Mouse (Mus musculus) hindbrain, embryonic 11.5 days (tissue): ENCODE measurements around the gene Clca4b. TPM values are rescaled to one million over a fixed set of nuclear protein-coding genes. Genes with fewer than 3 reads are reported as not detected.

ENCODE experiments used
- polyA plus RNA-seq: library from polyadenylated mRNA; unstranded; fragments of >200 nt; fragmentation: Nextera tagmentation; extraction: Ambion mirVana; gene quantifications from 2 replicates; pipeline ENCODE4 v1.2.1, GENCODE M21; 2014

Clca4b gene
- polyA plus RNA-seq, 1 experiment from 2014 or later, result not detected

Other genes with a start within 250 kb of the Clca4b start
- 108 and 116 TPM in 2 replicates for gene Sh3glb1, start 212.2 kb downstream of the Clca4b start, polyA plus RNA-seq
- 0.06 TPM in 1 of 2 replicates, not detected in the other for gene Clca3a1, start 171.6 kb downstream of the Clca4b start, polyA plus RNA-seq
- gene Clca3a2, start 113.0 kb downstream of the Clca4b start, polyA plus RNA-seq, result 0.29 TPM in 1 of 2 replicates, not detected in the other
- gene Clca3b, start 83.2 kb downstream of the Clca4b start, polyA plus RNA-seq, result not detected in 2 replicates
- 0.08 TPM in 1 of 2 replicates, not detected in the other for gene Clca4a, start 42.5 kb upstream of the Clca4b start, polyA plus RNA-seq
- not detected in 2 replicates for gene Clca1, start 100.2 kb upstream of the Clca4b start, polyA plus RNA-seq
- 0.20 and 1.0 TPM in 2 replicates for gene Clca2, start 166.9 kb upstream of the Clca4b start, polyA plus RNA-seq
- gene Odf2l, start 186.1 kb upstream of the Clca4b start, polyA plus RNA-seq, result 27.6 and 28.2 TPM in 2 replicates